Mouse (Mus musculus) embryo, embryonic 9.5 days (tissue): ENCODE data around the gene Rad51b.

ENCODE experiments used
- DNase-seq: peaks from one replicate; pipeline ENCODE4 v3.0.0-alpha.2; 2017; ENCODE audit errors: extremely low spot score

Rad51b gene

GRCm38 (mm10) chr12:79799370-79799769 lies 502.3 kb downstream of the Rad51b start:
- DNase-seq, result no peak

- no peak for DNase-seq
Observed at GRCm38 (mm10) chr12:79803670-79804069, 506.6 kb downstream of the Rad51b start.

DNA sequence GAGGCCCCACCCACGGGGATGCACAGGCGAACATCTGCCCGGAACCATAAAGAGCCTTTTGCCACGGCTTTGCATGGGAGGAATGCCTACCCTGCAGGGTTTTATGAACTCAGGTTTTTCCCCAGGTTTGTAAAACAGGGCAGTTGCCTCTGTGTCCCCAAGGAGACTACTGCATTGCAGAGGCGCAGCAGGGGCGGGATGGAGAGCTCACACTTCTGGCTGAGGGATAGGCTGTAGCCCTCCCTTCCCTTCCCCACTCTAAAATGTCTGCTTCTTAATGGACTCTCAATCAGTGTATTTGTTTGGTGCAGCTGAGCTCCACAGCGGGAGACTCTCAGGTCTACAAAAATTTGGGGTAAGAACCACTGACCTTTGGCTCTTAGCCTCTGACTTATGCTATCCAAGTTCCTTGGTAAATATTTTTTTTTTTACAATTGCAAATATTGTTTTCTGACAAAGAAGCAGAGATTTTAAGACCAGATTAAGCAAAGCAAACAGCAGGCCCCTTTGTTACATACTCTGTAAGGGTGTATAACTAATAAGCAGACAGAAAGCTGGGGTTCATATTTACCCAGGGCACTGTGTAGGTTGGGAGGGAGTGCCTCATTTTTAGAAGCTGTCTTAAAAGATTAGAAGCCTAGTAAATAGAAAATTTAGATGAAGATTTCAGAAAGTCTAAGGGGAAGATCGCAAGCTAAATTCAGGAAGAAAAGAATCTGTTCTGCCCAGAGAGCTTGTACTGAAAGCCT lies 507.9 kb downstream of the Rad51b start:
- DNase-seq, result peak; percentile 50

DNA sequence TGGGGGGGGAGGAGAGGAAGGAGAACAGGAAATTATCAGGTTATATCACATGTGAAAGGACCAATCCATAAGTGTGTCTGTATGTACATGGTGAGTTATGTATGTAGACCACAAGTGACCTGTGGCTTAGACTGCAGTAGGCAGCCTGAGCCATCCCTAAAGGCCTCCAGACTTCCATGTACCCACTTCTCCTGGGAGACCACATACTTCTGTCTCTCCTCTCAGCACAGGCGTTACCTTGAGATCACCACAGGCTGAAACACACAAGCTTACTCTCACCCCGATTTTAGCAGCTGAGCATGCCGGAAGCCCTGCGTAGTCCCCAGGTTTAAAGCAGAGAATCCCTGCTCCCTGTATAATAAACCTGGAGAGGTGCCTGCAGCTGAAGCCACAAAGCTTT lies 509.9 kb downstream of the Rad51b start:
- no peak for DNase-seq

GRCm38 (mm10) chr12:79807410-79807847 lies 510.3 kb downstream of the Rad51b start:
- DNase-seq, result peak; percentile 63

GRCm38 (mm10) chr12:79807938-79808401 lies 510.9 kb downstream of the Rad51b start:
- DNase-seq, result peak; percentile 45

DNA sequence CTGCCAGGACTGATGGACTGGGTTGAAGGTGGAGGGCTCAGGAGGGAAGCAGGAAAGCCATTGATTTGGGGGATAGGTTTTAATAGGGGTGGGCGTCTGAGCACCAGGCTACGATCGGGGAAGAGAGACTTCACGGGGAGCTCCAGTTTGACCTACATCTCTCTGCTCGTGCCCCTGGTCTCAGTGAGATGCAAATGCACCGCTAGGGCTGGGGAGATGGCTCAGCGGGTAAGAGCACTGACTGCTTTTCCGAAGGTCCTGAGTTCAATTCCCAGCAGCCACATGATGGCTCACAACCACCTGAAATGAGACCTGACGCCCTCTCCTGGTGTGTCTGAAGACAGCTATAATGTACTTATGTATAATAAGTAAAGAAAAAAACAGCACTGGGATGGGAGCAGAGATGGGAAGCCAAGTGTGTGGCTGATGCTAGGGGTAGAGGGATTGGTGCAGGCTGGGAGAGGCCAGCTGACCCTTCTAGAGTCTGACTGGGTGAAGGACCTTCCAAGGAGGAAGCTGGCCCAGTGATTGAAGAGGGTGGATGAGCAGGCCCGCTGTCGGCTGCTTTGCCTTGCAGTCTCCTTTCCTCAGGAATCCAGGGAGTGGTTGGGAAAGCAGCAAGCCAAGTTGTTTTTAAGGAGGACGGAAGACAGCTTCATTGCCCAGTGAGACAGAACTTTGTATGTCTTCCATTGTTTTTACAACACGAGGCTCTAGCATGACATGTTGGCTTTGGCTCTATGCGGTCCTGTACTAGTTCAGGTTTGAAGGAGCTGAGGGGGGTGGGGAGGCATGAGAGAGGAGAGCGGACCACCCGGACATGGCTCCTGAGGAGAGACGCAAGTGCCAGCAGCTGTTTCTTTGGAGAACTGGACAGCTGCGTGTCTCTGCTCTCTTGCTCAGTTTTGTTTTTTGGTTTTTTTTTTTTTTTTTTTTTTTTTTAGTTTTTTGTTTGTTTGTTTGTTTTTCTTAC lies 511.6 kb downstream of the Rad51b start:
- DNase-seq, result no peak

DNA sequence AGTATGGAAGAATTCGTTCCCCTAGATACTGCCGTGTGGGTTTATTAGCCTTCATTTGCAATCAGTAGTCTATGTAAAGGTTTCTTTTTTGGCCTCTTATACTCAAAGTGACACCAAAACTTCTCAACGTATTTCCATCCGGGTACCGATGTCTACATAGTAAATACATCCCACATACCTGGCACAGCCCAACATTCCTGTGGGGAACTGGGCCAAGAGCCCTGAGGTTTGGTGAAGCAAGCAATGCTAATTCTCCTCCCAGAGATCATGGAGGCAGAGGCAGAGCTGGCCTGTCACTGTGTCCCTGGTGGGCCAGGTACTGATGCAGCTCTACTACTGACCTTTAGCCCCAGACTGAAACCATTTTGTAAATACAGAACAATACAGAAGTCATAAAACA lies 512.4 kb downstream of the Rad51b start:
- no peak for DNase-seq

- DNase-seq, result peak; percentile 64
Observed at GRCm38 (mm10) chr12:79812422-79812821, 515.3 kb downstream of the Rad51b start.

GRCm38 (mm10) chr12:79812838-79813563 lies 515.9 kb downstream of the Rad51b start:
- peak; percentile 73 for DNase-seq

- DNase-seq, result no peak
Observed at GRCm38 (mm10) chr12:79813566-79814305, 516.7 kb downstream of the Rad51b start.

- no peak for DNase-seq
Observed at GRCm38 (mm10) chr12:79814312-79815091, 517.4 kb downstream of the Rad51b start.

- DNase-seq, result no peak
Observed at GRCm38 (mm10) chr12:79816241-79816640, 519.2 kb downstream of the Rad51b start.

DNA sequence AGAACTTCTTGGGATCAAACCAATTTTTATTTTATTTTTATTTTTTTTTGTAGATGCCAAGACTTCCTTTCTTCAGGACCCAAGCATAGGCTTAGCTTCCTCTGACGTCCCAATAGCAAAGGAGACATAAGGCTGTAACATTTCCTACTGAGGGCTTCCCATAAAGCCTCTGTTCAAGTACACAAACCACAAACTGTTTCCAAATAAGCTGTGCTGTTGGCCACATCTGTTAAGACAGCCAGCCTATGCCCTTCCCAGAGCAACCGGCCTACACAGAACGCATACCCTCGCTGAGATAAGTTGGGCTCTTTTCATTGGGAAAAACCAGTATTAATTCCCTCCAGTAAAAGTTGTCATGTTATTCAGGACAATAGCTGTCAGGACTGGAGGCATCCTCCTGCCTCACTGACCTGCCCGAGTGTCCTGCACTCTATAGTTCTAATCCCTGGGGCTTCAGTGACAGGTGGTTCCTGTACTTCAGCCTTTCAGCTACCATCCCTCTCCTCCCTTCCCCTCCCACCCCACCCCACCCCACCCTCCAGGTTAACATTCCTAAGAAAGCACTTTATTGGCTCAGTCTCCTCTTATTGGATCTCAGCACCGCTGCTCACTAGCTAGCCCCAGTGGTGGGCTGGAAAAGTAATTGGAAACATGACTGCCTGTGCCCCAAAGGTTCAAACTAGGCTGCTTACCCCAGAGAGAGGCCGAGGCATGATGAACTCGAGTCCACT lies 523.3 kb downstream of the Rad51b start:
- no peak for DNase-seq

- no peak for DNase-seq
Observed at GRCm38 (mm10) chr12:79821901-79822300, 524.8 kb downstream of the Rad51b start.

DNA sequence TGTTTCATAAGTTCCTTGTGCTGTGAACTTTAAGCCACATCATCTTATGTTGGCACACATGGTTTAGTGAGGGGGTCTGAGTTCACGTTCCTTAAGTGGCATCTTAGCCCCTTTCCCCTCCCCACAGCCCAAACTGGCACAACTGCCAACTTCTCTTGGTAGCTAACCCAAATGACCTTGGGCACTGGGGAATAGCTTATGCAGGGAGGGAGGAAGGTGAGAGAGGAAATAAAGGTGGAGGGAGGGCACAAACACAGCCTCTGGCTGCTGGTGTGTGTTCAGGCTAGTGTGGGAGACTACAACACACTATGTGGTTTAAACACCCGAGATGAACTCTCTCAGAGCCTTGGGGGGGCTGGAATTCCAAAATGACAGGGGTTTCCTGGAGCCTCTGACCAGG lies 525.3 kb downstream of the Rad51b start:
- DNase-seq, result no peak

GRCm38 (mm10) chr12:79825922-79826321 lies 528.8 kb downstream of the Rad51b start:
- DNase-seq, result peak; percentile 44

GRCm38 (mm10) chr12:79827233-79827692 lies 530.2 kb downstream of the Rad51b start:
- no peak for DNase-seq

DNA sequence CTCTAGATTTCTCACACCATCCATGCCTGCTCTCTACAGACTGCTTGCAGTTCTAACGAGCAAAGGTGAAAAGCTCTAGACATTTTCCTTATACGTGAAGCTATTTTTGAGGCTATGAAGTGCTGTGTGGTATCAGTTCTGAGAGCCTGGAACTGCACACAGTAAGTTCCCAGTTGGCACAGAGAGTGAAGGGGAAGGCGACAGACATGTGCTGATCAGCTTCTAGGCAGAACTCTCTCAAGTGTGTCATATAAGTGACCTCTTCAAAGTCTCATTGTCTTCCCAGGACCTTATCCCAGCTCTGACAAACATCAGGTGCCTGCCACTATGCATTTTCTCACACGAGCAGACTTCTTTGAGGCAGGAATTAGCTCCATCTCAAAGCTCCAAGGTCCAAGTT lies 530.7 kb downstream of the Rad51b start:
- DNase-seq, result no peak

DNA sequence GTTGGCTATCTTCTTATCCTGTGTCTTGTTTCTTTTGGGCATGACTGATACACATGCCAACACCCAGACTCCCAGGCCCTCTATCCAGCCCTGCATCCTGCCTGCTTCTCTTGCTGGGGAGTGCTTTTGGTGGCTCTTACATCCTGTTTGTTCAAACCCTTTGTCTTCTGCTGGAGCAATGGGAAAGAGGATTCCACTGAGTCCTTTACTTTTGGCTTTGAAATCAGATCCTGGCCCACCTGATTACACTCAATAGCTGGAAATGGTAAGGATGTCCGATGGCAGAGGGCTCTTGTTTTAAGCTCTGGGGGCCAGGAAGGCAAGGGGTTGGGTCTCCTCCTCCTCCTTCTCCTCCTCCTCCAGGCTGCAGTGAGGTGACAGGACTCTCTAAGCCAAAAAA lies 533.6 kb downstream of the Rad51b start:
- DNase-seq, result no peak
